Comparison of ENCODE assay signal across 8 mouse cellular contexts in the genomic region with DNA sequence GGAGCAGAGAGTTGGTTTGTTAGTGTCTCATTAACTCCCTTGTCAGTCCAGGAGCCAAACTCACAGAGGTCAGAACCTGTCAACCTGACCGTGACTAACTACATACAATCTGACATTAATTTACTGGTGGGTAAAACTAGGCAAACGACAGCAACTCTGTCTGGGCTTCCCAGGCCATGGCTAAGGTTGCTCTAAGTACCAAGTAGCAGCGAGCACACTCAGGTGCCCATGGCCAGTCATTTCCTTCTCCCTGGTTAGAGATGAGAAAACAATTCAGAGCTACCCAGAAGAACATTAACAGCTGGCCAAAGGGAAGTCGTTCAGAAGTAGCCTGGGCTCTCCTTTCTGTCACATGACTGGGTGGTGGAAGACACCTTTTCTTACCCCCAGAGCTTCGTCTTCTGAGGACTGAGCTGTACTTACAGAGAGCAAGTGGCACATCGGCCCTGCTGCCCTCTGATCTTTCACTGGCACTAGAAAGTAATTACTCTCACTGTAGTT. TPM values are rescaled to one million over a fixed set of nuclear protein-coding genes. Genes with fewer than 3 reads are reported as not detected.
A peak's percentile ranks its signal among the peaks of the same experiment; 100 is the strongest.
DNase-seq lines count a peak whose midpoint lies in the region; ATAC-seq and TF ChIP-seq lines count a peak whose summit lies in the region.

No protein-coding gene starts in this region.

- no peaks in the 10 kb centered on the region for H3K27me3 ChIP-seq in spleen, adult 2 months (ENCODE audit: control insufficient read depth, insufficient read depth, low read length)
- no peaks in the 10 kb centered on the region for H3K27me3 ChIP-seq in hindbrain, embryonic 11.5 days (ENCODE audit: control insufficient read depth, insufficient read depth, low read length)
- H3K27me3 ChIP-seq in limb, embryonic 14.5 days (ENCODE audit: control insufficient read depth, insufficient read depth, low read length): no peaks in the 10 kb centered on the region
- H3K27me3 ChIP-seq in stomach, postnatal 0 days (ENCODE audit: control insufficient read depth, insufficient read depth, low read length): no peaks in the 10 kb centered on the region

- peaks cover 18% of the 10 kb centered on the region; the same call in 1 of the 2 replicates for H3K4me1 ChIP-seq in spleen, adult 2 months (ENCODE audit: control insufficient read depth, insufficient read depth, insufficient read length)
- H3K4me1 ChIP-seq in hindbrain, embryonic 11.5 days (replicated peaks; ENCODE audit: control insufficient read depth, insufficient read depth, low read length): peaks cover 12% of the 10 kb centered on the region; the same call in 1 of the 2 replicates
- H3K4me1 ChIP-seq in limb, embryonic 14.5 days (ENCODE audit: control insufficient read depth, insufficient read depth, low read length): peaks cover 39% of the 10 kb centered on the region
- H3K4me1 ChIP-seq in stomach, postnatal 0 days (replicated peaks; ENCODE audit: control insufficient read depth, insufficient read depth): peaks cover 22% of the 10 kb centered on the region

- H3K27ac ChIP-seq in spleen, adult 2 months (ENCODE audit: insufficient read depth, low read length): no peak overlapping the region
- H3K27ac ChIP-seq in hindbrain, embryonic 11.5 days (ENCODE audit: low read depth, low read length): no peak overlapping the region
- H3K27ac ChIP-seq in limb, embryonic 14.5 days (replicated peaks; ENCODE audit: low read depth, low read length): no peak overlapping the region
- no peak overlapping the region; the same call in 1 of the 2 replicates for H3K27ac ChIP-seq in stomach, postnatal 0 days (replicated peaks)

- TF ChIP-seq CTCF in spleen, adult 2 months (IDR thresholded peaks at IDR 0.05; ENCODE audit: extremely low read depth, insufficient read depth, insufficient read length, insufficient replicate concordance): no peak
- TF ChIP-seq CTCF in stomach, postnatal 0 days (IDR thresholded peaks at IDR 0.05; ENCODE audit: low read depth): no peak

- no peak for TF ChIP-seq POLR2A in spleen, adult 2 months (IDR thresholded peaks at IDR 0.05; ENCODE audit: low read depth, low read length)
- no peak for TF ChIP-seq POLR2A in limb, embryonic 14.5 days (IDR thresholded peaks at IDR 0.05; ENCODE audit: borderline replicate concordance, extremely low read depth, insufficient read depth, insufficient read length)

- H3K4me3 ChIP-seq in spleen, adult 2 months (ENCODE audit: extremely low read depth, insufficient read depth, insufficient read length): peak overlapping the region; percentile 31; the same call in 1 of the 2 replicates
- H3K4me3 ChIP-seq in hindbrain, embryonic 11.5 days (ENCODE audit: low read depth, low read length): no peak overlapping the region; the same call in 1 of the 2 replicates
- peak overlapping the region; percentile 93 for H3K4me3 ChIP-seq in limb, embryonic 14.5 days (replicated peaks; ENCODE audit: low read length)
- H3K4me3 ChIP-seq in stomach, postnatal 0 days (ENCODE audit: low read depth, low read length): peak overlapping the region; percentile 88

- DNase-seq in spleen, adult 2 months (ENCODE audit: low read depth in 1 of 2, low spot score in 2 of 2): no peak
- no peak for DNase-seq in spleen, postnatal 4 days (ENCODE audit: low spot score in 2 of 2)
- DNase-seq in hindbrain, embryonic 11.5 days (ENCODE audit: low spot score): no peak
- DNase-seq in limb, embryonic 14.5 days (ENCODE audit: low spot score): no peak
- DNase-seq in stomach, postnatal 0 days (ENCODE audit: low spot score): no peak
- no peak for DNase-seq in urinary bladder, postnatal 10 days (ENCODE audit: low spot score)
- no peak for DNase-seq in adrenal gland, postnatal 25 days

- H3K36me3 ChIP-seq in spleen, adult 2 months (ENCODE audit: control insufficient read depth, insufficient read depth, low read length): no peaks in the 10 kb centered on the region
- no peaks in the 10 kb centered on the region for H3K36me3 ChIP-seq in hindbrain, embryonic 11.5 days (ENCODE audit: control insufficient read depth, insufficient read depth, low read length)
- H3K36me3 ChIP-seq in limb, embryonic 14.5 days (ENCODE audit: control insufficient read depth, insufficient read depth, low read length): no peaks in the 10 kb centered on the region
- no peaks in the 10 kb centered on the region for H3K36me3 ChIP-seq in stomach, postnatal 0 days (ENCODE audit: control insufficient read depth, insufficient read depth, low read length)

- WGBS in spleen, adult 2 months: 34% methylated on average over 6 of the region's 6 CpGs
- 48% methylated on average over 6 of the region's 6 CpGs for WGBS in hindbrain, embryonic 11.5 days
- 25% methylated on average over 6 of the region's 6 CpGs for WGBS in limb, embryonic 14.5 days
- WGBS in stomach, postnatal 0 days: 24% methylated on average over 6 of the region's 6 CpGs

- ATAC-seq in hindbrain, embryonic 11.5 days (ENCODE audit: low FRiP score): no peak
- ATAC-seq in limb, embryonic 14.5 days (ENCODE audit: low FRiP score, low read depth): no peak
- ATAC-seq in stomach, postnatal 0 days (ENCODE audit: low FRiP score, low TSS enrichment): no peak
- no peak for ATAC-seq in granulocyte monocyte progenitor cell, adult 5-6 weeks (replicated peaks; ENCODE audit: poor library complexity, severe bottlenecking)

- TF ChIP-seq EP300 in stomach, postnatal 0 days (optimal IDR thresholded peaks at IDR 0.05): no peak

- H3K4me2 ChIP-seq in hindbrain, embryonic 11.5 days (replicated peaks; ENCODE audit: low read depth, low read length): peak overlapping the region; percentile 82
- peak overlapping the region; percentile 81 for H3K4me2 ChIP-seq in limb, embryonic 14.5 days (replicated peaks; ENCODE audit: low read depth, low read length, severe bottlenecking)
- peak overlapping the region; percentile 82 for H3K4me2 ChIP-seq in stomach, postnatal 0 days (replicated peaks; ENCODE audit: low read depth)

- peak overlapping the region; percentile 4; the same call in 1 of the 2 replicates for H3K9ac ChIP-seq in hindbrain, embryonic 11.5 days (ENCODE audit: low read depth, low read length)
- H3K9ac ChIP-seq in limb, embryonic 14.5 days (ENCODE audit: low read depth, low read length, severe bottlenecking): peak overlapping the region; percentile 91
- peak overlapping the region; percentile 90 for H3K9ac ChIP-seq in stomach, postnatal 0 days (ENCODE audit: low read length)

- H3K9me3 ChIP-seq in hindbrain, embryonic 11.5 days (ENCODE audit: control insufficient read depth, low read length): no peaks in the 10 kb centered on the region
- H3K9me3 ChIP-seq in limb, embryonic 14.5 days (ENCODE audit: control insufficient read depth, low read length): no peaks in the 10 kb centered on the region
- H3K9me3 ChIP-seq in stomach, postnatal 0 days (ENCODE audit: control insufficient read depth, low read length): no peaks in the 10 kb centered on the region

RNA-seq across cellular contexts. Expression of gene Josd1, which starts 2.5 kb away (rescaled TPM):
- 11.5 and 16.3 TPM in 2 replicates for polyA plus RNA-seq in spleen, adult 2 months (2012; rRNA removed)
- 12.2 and 14.7 TPM in 2 replicates for polyA plus RNA-seq in hindbrain, embryonic 11.5 days (2014; fragmentation: Nextera tagmentation; extraction: Ambion mirVana)
- 38.7 and 44.6 TPM in 2 replicates for polyA plus RNA-seq in limb, embryonic 14.5 days (2012; rRNA removed)
- 21.1 and 23.3 TPM in 2 replicates for polyA plus RNA-seq in limb, embryonic 14.5 days (2014; fragmentation: Nextera tagmentation; extraction: Ambion mirVana)
- polyA plus RNA-seq in stomach, postnatal 0 days (2015; fragmentation: Nextera tagmentation; extraction: Ambion mirVana): 11.7 and 13.4 TPM in 2 replicates
- total RNA-seq in granulocyte monocyte progenitor cell, adult 5-6 weeks (2014; fragmentation: Nextera tagmentation): 22.7 and 24.9 TPM in 2 replicates
- 19.2 and 23.6 TPM in 2 replicates for total RNA-seq in granulocyte monocyte progenitor cell, adult 5-6 weeks (2017)
- 26.8 and 27.9 TPM in 2 replicates for total RNA-seq in adrenal gland, postnatal 25 days (2021)

RNA-seq across cellular contexts. Expression of gene Gtpbp1, which starts 5.5 kb away (rescaled TPM):
- 40.3 and 50.4 TPM in 2 replicates for polyA plus RNA-seq in spleen, adult 2 months (2012; rRNA removed)
- 28.1 and 33.9 TPM in 2 replicates for polyA plus RNA-seq in hindbrain, embryonic 11.5 days (2014; fragmentation: Nextera tagmentation; extraction: Ambion mirVana)
- 39.6 and 43.9 TPM in 2 replicates for polyA plus RNA-seq in limb, embryonic 14.5 days (2012; rRNA removed)
- polyA plus RNA-seq in limb, embryonic 14.5 days (2014; fragmentation: Nextera tagmentation; extraction: Ambion mirVana): 32.6 and 36.8 TPM in 2 replicates
- 13.3 and 17.1 TPM in 2 replicates for polyA plus RNA-seq in stomach, postnatal 0 days (2015; fragmentation: Nextera tagmentation; extraction: Ambion mirVana)
- total RNA-seq in granulocyte monocyte progenitor cell, adult 5-6 weeks (2014; fragmentation: Nextera tagmentation): 45.8 and 52.4 TPM in 2 replicates
- 47.0 and 59.9 TPM in 2 replicates for total RNA-seq in granulocyte monocyte progenitor cell, adult 5-6 weeks (2017)
- total RNA-seq in adrenal gland, postnatal 25 days (2021): 30.1 and 34.7 TPM in 2 replicates

RNA-seq across cellular contexts. Expression of gene Tomm22, which starts 14.5 kb away (rescaled TPM):
- 18.7 and 19.5 TPM in 2 replicates for polyA plus RNA-seq in spleen, adult 2 months (2012; rRNA removed)
- polyA plus RNA-seq in hindbrain, embryonic 11.5 days (2014; fragmentation: Nextera tagmentation; extraction: Ambion mirVana): 337 and 338 TPM in 2 replicates
- polyA plus RNA-seq in limb, embryonic 14.5 days (2012; rRNA removed): 112 and 117 TPM in 2 replicates
- 207 and 217 TPM in 2 replicates for polyA plus RNA-seq in limb, embryonic 14.5 days (2014; fragmentation: Nextera tagmentation; extraction: Ambion mirVana)
- polyA plus RNA-seq in stomach, postnatal 0 days (2015; fragmentation: Nextera tagmentation; extraction: Ambion mirVana): 186 and 196 TPM in 2 replicates
- total RNA-seq in granulocyte monocyte progenitor cell, adult 5-6 weeks (2014; fragmentation: Nextera tagmentation): 146 and 147 TPM in 2 replicates
- 88.0 and 117 TPM in 2 replicates for total RNA-seq in granulocyte monocyte progenitor cell, adult 5-6 weeks (2017)
- 82.7 and 113 TPM in 2 replicates for total RNA-seq in adrenal gland, postnatal 25 days (2021)

RNA-seq across cellular contexts. Expression of gene Cby1, which starts 26.2 kb away (rescaled TPM):
- 3.9 and 4.2 TPM in 2 replicates for polyA plus RNA-seq in spleen, adult 2 months (2012; rRNA removed)
- 74.6 and 76.1 TPM in 2 replicates for polyA plus RNA-seq in hindbrain, embryonic 11.5 days (2014; fragmentation: Nextera tagmentation; extraction: Ambion mirVana)
- 17.9 and 21.6 TPM in 2 replicates for polyA plus RNA-seq in limb, embryonic 14.5 days (2012; rRNA removed)
- polyA plus RNA-seq in limb, embryonic 14.5 days (2014; fragmentation: Nextera tagmentation; extraction: Ambion mirVana): 44.9 and 49.6 TPM in 2 replicates
- 30.2 and 31.2 TPM in 2 replicates for polyA plus RNA-seq in stomach, postnatal 0 days (2015; fragmentation: Nextera tagmentation; extraction: Ambion mirVana)
- total RNA-seq in granulocyte monocyte progenitor cell, adult 5-6 weeks (2014; fragmentation: Nextera tagmentation): 17.9 and 35.2 TPM in 2 replicates
- total RNA-seq in granulocyte monocyte progenitor cell, adult 5-6 weeks (2017): 32.0 and 45.5 TPM in 2 replicates
- 15.0 and 24.5 TPM in 2 replicates for total RNA-seq in adrenal gland, postnatal 25 days (2021)

RNA-seq across cellular contexts. Expression of gene Fam227a, which starts 26.4 kb away (rescaled TPM):
- polyA plus RNA-seq in spleen, adult 2 months (2012; rRNA removed): 0.28 and 0.41 TPM in 2 replicates
- polyA plus RNA-seq in hindbrain, embryonic 11.5 days (2014; fragmentation: Nextera tagmentation; extraction: Ambion mirVana): 3.7 and 6.0 TPM in 2 replicates
- polyA plus RNA-seq in limb, embryonic 14.5 days (2012; rRNA removed): 7.5 and 7.9 TPM in 2 replicates
- 1.3 and 2.0 TPM in 2 replicates for polyA plus RNA-seq in limb, embryonic 14.5 days (2014; fragmentation: Nextera tagmentation; extraction: Ambion mirVana)
- 0.29 and 0.41 TPM in 2 replicates for polyA plus RNA-seq in stomach, postnatal 0 days (2015; fragmentation: Nextera tagmentation; extraction: Ambion mirVana)
- total RNA-seq in granulocyte monocyte progenitor cell, adult 5-6 weeks (2014; fragmentation: Nextera tagmentation): 0.85 and 6.5 TPM in 2 replicates
- total RNA-seq in granulocyte monocyte progenitor cell, adult 5-6 weeks (2017): 1.8 and 2.3 TPM in 2 replicates
- 2.9 and 4.1 TPM in 2 replicates for total RNA-seq in adrenal gland, postnatal 25 days (2021)

Comparison
In these comparisons a context has a peak if more than half of its experiments do, and no peak if none do; other contexts are left out.
1. H3K9ac ChIP-seq: peak in every context shown above with its lines; median percentile 91 in limb, embryonic 14.5 days; 90 in stomach, postnatal 0 days; 4 in hindbrain, embryonic 11.5 days.